Mouse (Mus musculus) NIH3T3 (cell line): ENCODE results near the gene Galnt3.

Experiments used
- DNase-seq: peaks from one replicate; pipeline ENCODE4 v3.0.0-alpha.2; 2012; ENCODE audit warnings: low read depth

Gene Galnt3

GRCm38 (mm10) chr2:66124591-66125271 is at the start of gene Galnt3:
Gene Galnt3 (minus strand): TSS chr2:66124994.
- no peak for DNase-seq

- no peak for DNase-seq
These were observed 48.3 kb upstream of the Galnt3 start for GRCm38 (mm10) chr2:66173134-66173533.

- DNase-seq, result no peak
These were observed 46.8 kb upstream of the Galnt3 start for GRCm38 (mm10) chr2:66171643-66172042.

GRCm38 (mm10) chr2:66170721-66171120 is 45.9 kb upstream of the Galnt3 start:
- DNase-seq, result no peak

- DNase-seq, result no peak
These were observed 40.2 kb upstream of the Galnt3 start for GRCm38 (mm10) chr2:66165025-66165424.

GRCm38 (mm10) chr2:66158140-66158915 is 33.5 kb upstream of the Galnt3 start:
- DNase-seq, result peak; percentile 10

- no peak for DNase-seq
These were observed 26.6 kb upstream of the Galnt3 start for GRCm38 (mm10) chr2:66151436-66151835.

- DNase-seq, result no peak
These were observed 25.7 kb upstream of the Galnt3 start for GRCm38 (mm10) chr2:66150531-66150930.

GRCm38 (mm10) chr2:66148654-66149230 is 23.9 kb upstream of the Galnt3 start:
- DNase-seq, result no peak

GRCm38 (mm10) chr2:66146473-66146872 is 21.7 kb upstream of the Galnt3 start:
- no peak for DNase-seq

GRCm38 (mm10) chr2:66144770-66145169 is 20.0 kb upstream of the Galnt3 start:
- DNase-seq, result peak; percentile 4

GRCm38 (mm10) chr2:66143284-66143683 is 18.5 kb upstream of the Galnt3 start:
- no peak for DNase-seq

- no peak for DNase-seq
These were observed 17.9 kb upstream of the Galnt3 start for GRCm38 (mm10) chr2:66142711-66143110.

GRCm38 (mm10) chr2:66142268-66142667 is 17.5 kb upstream of the Galnt3 start:
- no peak for DNase-seq

GRCm38 (mm10) chr2:66140246-66140645 is 15.5 kb upstream of the Galnt3 start:
- DNase-seq, result no peak

- DNase-seq, result no peak
These were observed 7.2 kb upstream of the Galnt3 start for GRCm38 (mm10) chr2:66131862-66132544.

- DNase-seq, result no peak
These were observed 4.1 kb upstream of the Galnt3 start for GRCm38 (mm10) chr2:66128941-66129340.

GRCm38 (mm10) chr2:66127541-66127940 is 2.7 kb upstream of the Galnt3 start:
- no peak for DNase-seq

- no peak for DNase-seq
These were observed 2.1 kb upstream of the Galnt3 start for GRCm38 (mm10) chr2:66126936-66127335.

- no peak for DNase-seq
These were observed 821 bp downstream of the Galnt3 start for GRCm38 (mm10) chr2:66123756-66124589.

- DNase-seq, result no peak
These were observed 7.1 kb downstream of the Galnt3 start for GRCm38 (mm10) chr2:66117686-66118085.
